Mouse (Mus musculus) myocyte (in vitro differentiated cells): ENCODE results near the gene Tmigd1.

Experiments used
- E2F4 ChIP-seq: IDR thresholded peaks from one replicate; pipeline ENCODE4 v1.6.1; 2011; ENCODE audit warnings: mild to moderate bottlenecking, control low read depth, moderate library complexity; ENCODE audit not compliant: insufficient read depth
- MAX ChIP-seq: IDR thresholded peaks from one replicate; pipeline ENCODE4 v1.6.1; 2011; ENCODE audit warnings: low read depth, mild to moderate bottlenecking, control low read depth
- POLR2A ChIP-seq: IDR thresholded peaks from one replicate; pipeline ENCODE4 v1.6.1; 2011; ENCODE audit warnings: low read depth, mild to moderate bottlenecking, control low read depth, moderate library complexity; ENCODE audit not compliant: insufficient read length
- REST ChIP-seq: IDR thresholded peaks from one replicate; pipeline ENCODE4 v1.6.1; 2011; ENCODE audit warnings: mild to moderate bottlenecking, control low read depth, moderate library complexity; ENCODE audit not compliant: insufficient read depth, insufficient read length
- SRF ChIP-seq: IDR thresholded peaks from one replicate; pipeline ENCODE4 v1.6.1; 2011; ENCODE audit warnings: low read depth; ENCODE audit not compliant: control insufficient read depth, insufficient read length
- TCF12 ChIP-seq: IDR thresholded peaks from one replicate; pipeline ENCODE4 v1.6.1; 2011; ENCODE audit warnings: mild to moderate bottlenecking, control low read depth; ENCODE audit not compliant: poor library complexity, insufficient read depth, severe bottlenecking

DNA sequence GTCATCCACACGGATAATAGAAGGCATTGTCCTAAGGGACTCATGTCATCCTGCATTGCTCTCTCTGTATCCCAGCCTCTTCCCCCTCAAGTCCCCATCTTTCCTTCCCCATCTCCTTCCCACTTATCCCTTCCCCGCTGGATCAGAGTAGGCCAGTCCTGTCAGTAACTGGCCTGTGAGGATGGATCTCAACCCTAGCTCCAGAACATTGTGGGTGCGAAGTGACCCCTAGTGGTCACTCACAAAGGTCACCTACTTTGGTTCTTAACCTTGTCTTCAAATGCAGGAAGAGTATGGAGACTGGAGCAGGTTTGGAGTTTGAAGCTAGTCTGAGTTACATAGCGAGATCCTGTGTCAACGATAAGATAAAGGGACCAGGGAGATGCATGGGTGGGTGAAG is 7.7 kb upstream of the Tmigd1 start:
- no peak for TF ChIP-seq POLR2A
- no peak for TF ChIP-seq MAX
- TF ChIP-seq SRF: no peak
- no peak for TF ChIP-seq E2F4
- TF ChIP-seq TCF12: no peak
- TF ChIP-seq REST: no peak
